Mouse (Mus musculus): ENCODE measurements around the gene Cdiptos.

DNA sequence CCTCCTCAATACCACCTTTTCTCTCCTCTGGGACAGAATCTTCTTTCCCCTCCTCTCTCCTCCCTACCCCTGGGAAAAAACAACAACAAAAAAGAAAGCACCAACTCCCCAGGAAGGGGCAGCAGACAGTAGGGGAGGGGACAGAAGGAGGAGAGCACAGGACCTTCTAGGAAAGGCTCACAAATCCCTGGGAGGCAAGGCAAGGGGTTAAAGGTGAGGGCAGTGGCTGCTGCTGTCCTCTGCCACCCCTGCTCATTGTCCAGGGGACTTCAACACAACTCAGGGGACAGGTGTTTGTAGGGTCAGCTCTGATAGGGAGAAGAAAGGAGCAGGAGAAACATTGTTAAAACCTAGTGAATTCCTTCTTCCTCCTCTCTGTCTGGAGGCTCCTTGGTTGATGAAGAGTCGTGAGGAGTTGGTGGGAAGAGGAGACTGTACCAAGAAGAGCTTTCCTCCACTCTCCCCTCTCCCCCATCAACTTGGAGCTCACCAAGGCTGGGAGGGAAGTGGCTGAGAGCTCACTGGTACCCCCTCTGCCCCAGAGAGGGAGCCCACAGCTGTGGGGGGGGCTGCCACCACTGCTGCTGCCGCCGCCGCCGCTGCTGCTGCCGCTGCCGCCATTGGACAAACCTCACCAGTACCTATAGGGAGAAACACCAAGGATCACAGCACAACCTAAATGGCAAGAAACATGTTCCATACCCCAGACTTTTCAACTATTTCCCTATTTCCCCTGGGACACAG, 46.8 kb upstream of the Cdiptos start:
- no peak for TF ChIP-seq CTCF (IDR thresholded peaks at IDR 0.05; ENCODE audit: extremely low read depth, insufficient read depth, low read length)
- TF ChIP-seq POLR2A (IDR thresholded peaks at IDR 0.05; ENCODE audit: extremely low read depth, insufficient read depth, low read length) = no peak

Data from cortical plate, adult 2 months (tissue).